Mouse (Mus musculus): ENCODE results near the gene Axdnd1. TPM values are rescaled to one million over a fixed set of nuclear protein-coding genes. Genes with fewer than 3 reads are reported as not detected.

Axdnd1 gene
- polyA plus RNA-seq (2015; fragmentation: Illumina TruSeq; extraction: RNeasy Lipid Tissue Mini Kit (QIAGEN cat#74804); ENCODE audit: insufficient read depth, low replicate concordance) = 1.5 TPM

GRCm38 (mm10) chr1:156420671-156421297, at the start of gene Axdnd1:
Axdnd1 (minus strand) TSS chr1:156421159.

GRCm38 (mm10) chr1:156365740-156366139, 55.2 kb downstream of the Axdnd1 start, which contains the start of gene Gm2000:
Gm2000 (plus strand) TSS chr1:156366040.

GRCm38 (mm10) chr1:156310630-156311029, 110.3 kb downstream of the Axdnd1 start, which contains the start of gene Nphs2:
Nphs2 (plus strand) TSS chr1:156310727.

GRCm38 (mm10) chr1:156302911-156303749, 117.8 kb downstream of the Axdnd1 start, which contains the start of gene Tdrd5:
Tdrd5 (minus strand) TSS chr1:156303664.

Other genes starting within 250 kb of the Axdnd1 start
- not detected for gene Fam163a, start 216.1 kb downstream of the Axdnd1 start, polyA plus RNA-seq (2015; fragmentation: Illumina TruSeq; extraction: RNeasy Lipid Tissue Mini Kit (QIAGEN cat#74804); ENCODE audit: insufficient read depth, low replicate concordance)
- gene Tdrd5, start 117.5 kb downstream of the Axdnd1 start, polyA plus RNA-seq (2015; fragmentation: Illumina TruSeq; extraction: RNeasy Lipid Tissue Mini Kit (QIAGEN cat#74804); ENCODE audit: insufficient read depth, low replicate concordance) = not detected
- gene Nphs2, start 110.4 kb downstream of the Axdnd1 start, polyA plus RNA-seq (2015; fragmentation: Illumina TruSeq; extraction: RNeasy Lipid Tissue Mini Kit (QIAGEN cat#74804); ENCODE audit: insufficient read depth, low replicate concordance) = not detected
- gene Gm2000, start 55.1 kb downstream of the Axdnd1 start, polyA plus RNA-seq (2015; fragmentation: Illumina TruSeq; extraction: RNeasy Lipid Tissue Mini Kit (QIAGEN cat#74804); ENCODE audit: insufficient read depth, low replicate concordance) = 206 TPM
- 66.3 TPM for gene Soat1, start 53.2 kb upstream of the Axdnd1 start, polyA plus RNA-seq (2015; fragmentation: Illumina TruSeq; extraction: RNeasy Lipid Tissue Mini Kit (QIAGEN cat#74804); ENCODE audit: insufficient read depth, low replicate concordance)
- gene Gm10031, start 102.9 kb upstream of the Axdnd1 start, polyA plus RNA-seq (2015; fragmentation: Illumina TruSeq; extraction: RNeasy Lipid Tissue Mini Kit (QIAGEN cat#74804); ENCODE audit: insufficient read depth, low replicate concordance) = 4.5 TPM
- gene Abl2, start 137.6 kb upstream of the Axdnd1 start, polyA plus RNA-seq (2015; fragmentation: Illumina TruSeq; extraction: RNeasy Lipid Tissue Mini Kit (QIAGEN cat#74804); ENCODE audit: insufficient read depth, low replicate concordance) = 24.6 TPM